In genomic region chr8:96152496-96153250, GRCm38 (mm10) we compare ENCODE assay signal across 9 mouse cellular contexts.
A peak's percentile ranks its signal among the peaks of the same experiment; 100 is the strongest.
DNase-seq lines count a peak whose midpoint lies in the region; ATAC-seq lines count a peak whose summit lies in the region.
"Had no signal": no experiment of that assay in that cellular context is flagged by ENCODE, and none has a peak within 500 bp of the region (broad histone marks: within the 10 kb centered on the region; RNA-seq: fewer than 3 reads in every experiment).

No protein-coding gene starts in this region.

- H3K27ac ChIP-seq in kidney, embryonic 16.5 days (ENCODE audit: low read length): no peak overlapping the region
- H3K27ac ChIP-seq: neural tube, embryonic 13.5 days had no signal

- no peaks in the 10 kb centered on the region for H3K36me3 ChIP-seq in kidney, embryonic 16.5 days (ENCODE audit: insufficient read depth, low read length)
- H3K36me3 ChIP-seq: neural tube, embryonic 13.5 days had no signal

- DNase-seq in kidney, adult 18-20 months: peak; percentile 54
- peak; percentile 38 for DNase-seq in WW6 (ENCODE audit: low read depth, low spot score)
- DNase-seq in cerebellum, postnatal 14 days: peak; percentile 72 to 81
- peak; percentile 16 for DNase-seq in hindlimb bud, embryonic 11.5 days (ENCODE audit: extremely low spot score, low read depth, low spot score)
- DNase-seq in left cerebral cortex, postnatal 25 days (ENCODE audit: low spot score in 2 of 2): peak; percentile 49 to 83
- DNase-seq in retina, adult 2 months (ENCODE audit: low read depth, low spot score): peak; percentile 1

- ATAC-seq in kidney, embryonic 16.5 days (ENCODE audit: low FRiP score, low TSS enrichment): no peak
- ATAC-seq in monocyte, adult 5-6 weeks (replicated peaks; ENCODE audit: insufficient number of reproducible peaks, low FRiP score, low TSS enrichment, poor library complexity, severe bottlenecking): no peak

- H3K4me2 ChIP-seq in kidney, embryonic 16.5 days (replicated peaks; ENCODE audit: low read depth, low read length): no peak overlapping the region
- H3K4me2 ChIP-seq: neural tube, embryonic 13.5 days had no signal

- H3K9me3 ChIP-seq in kidney, embryonic 16.5 days (ENCODE audit: low read length): no peaks in the 10 kb centered on the region
- H3K9me3 ChIP-seq: neural tube, embryonic 13.5 days had no signal

- WGBS in kidney, embryonic 16.5 days: 40% methylated on average over 12 of the region's 12 CpGs

- H3K9ac ChIP-seq in kidney, embryonic 16.5 days (replicated peaks; ENCODE audit: low read length): no peak overlapping the region
- H3K9ac ChIP-seq: neural tube, embryonic 13.5 days had no signal

- no peak overlapping the region for H3K4me3 ChIP-seq in kidney, embryonic 16.5 days (ENCODE audit: low read length)
- H3K4me3 ChIP-seq: neural tube, embryonic 13.5 days had no signal

- intact Hi-C loops in left cerebral cortex, postnatal 25 days (cut with DNase I): loop anchor here (1.0 to 5.0 kb wide), 2 partner anchors 105 to 1194 kb away; no protein-coding TSS in a partner anchor

- H3K4me1 ChIP-seq in kidney, embryonic 16.5 days (ENCODE audit: insufficient read depth, low read length): no peaks in the 10 kb centered on the region
- H3K4me1 ChIP-seq: neural tube, embryonic 13.5 days had no signal

- no peaks in the 10 kb centered on the region for H3K27me3 ChIP-seq in kidney, embryonic 16.5 days (ENCODE audit: insufficient read depth, low read length)
- H3K27me3 ChIP-seq: neural tube, embryonic 13.5 days had no signal

Comparison
In these comparisons a context has a peak if more than half of its experiments do, and no peak if none do; other contexts are left out.
1. DNase-seq: peak in every context shown above with its lines; median percentile 76 in cerebellum, postnatal 14 days; 66 in left cerebral cortex, postnatal 25 days; 54 in kidney, adult 18-20 months; 38 in WW6; 16 in hindlimb bud, embryonic 11.5 days; 1 in retina, adult 2 months.